Mouse (Mus musculus) neural tube, embryonic 11.5 days (tissue): Measurements from ENCODE around the gene Faim2. TPM values are rescaled to one million over a fixed set of nuclear protein-coding genes. Genes with fewer than 3 reads are reported as not detected.

ENCODE experiments used
- ATAC-seq: fragments of 200-750 bp; cut with Nextera tagmentation; 2 replicates; pipeline ENCODE4 v1.8.0; 2017; ENCODE audit warnings: moderate number of reproducible peaks, mild to moderate bottlenecking, moderate TSS enrichment, moderate library complexity; ENCODE audit not compliant: insufficient read depth, low FRiP score, low TSS enrichment
- DNase-seq: peaks from one replicate; pipeline ENCODE4 v3.0.0-alpha.2; 2015; ENCODE audit warnings: low spot score
- H3K27ac ChIP-seq: fragments of 300-500 bp; sonication (generic); 2 replicates; pipeline ENCODE4 v1.5.1; 2014; ENCODE audit warnings: low read depth, mild to moderate bottlenecking, low read length
- H3K27me3 ChIP-seq: fragments of 300-500 bp; sonication (generic); 2 replicates; pipeline ENCODE4 v1.6.1; 2014; ENCODE audit warnings: mild to moderate bottlenecking, low read length, mixed read lengths; ENCODE audit not compliant: control insufficient read depth, insufficient read depth
- H3K36me3 ChIP-seq: fragments of 300-500 bp; sonication (generic); 2 replicates; pipeline ENCODE4 v1.6.1; 2014; ENCODE audit warnings: mild to moderate bottlenecking, low read length, moderate library complexity, mixed read lengths; ENCODE audit not compliant: control insufficient read depth, insufficient read depth
- H3K4me1 ChIP-seq: fragments of 300-500 bp; sonication (generic); 2 replicates; pipeline ENCODE4 v1.6.1; 2014; ENCODE audit warnings: low read length, mixed read lengths; ENCODE audit not compliant: control insufficient read depth, insufficient read depth
- H3K4me2 ChIP-seq: fragments of 300-500 bp; sonication (generic); 2 replicates; pipeline ENCODE4 v1.6.1; 2014; ENCODE audit warnings: low read depth, mild to moderate bottlenecking, moderate library complexity
- H3K4me3 ChIP-seq: fragments of 300-500 bp; sonication (generic); 2 replicates; pipeline ENCODE4 v1.5.1; 2014; ENCODE audit warnings: low read depth, low read length
- H3K9ac ChIP-seq: fragments of 300-500 bp; sonication (generic); 2 replicates; pipeline ENCODE4 v1.6.1; 2014; ENCODE audit warnings: mild to moderate bottlenecking, low read length
- H3K9me3 ChIP-seq: fragments of 300-500 bp; sonication (generic); 2 replicates; pipeline ENCODE4 v1.6.1; 2016; ENCODE audit warnings: low read length; ENCODE audit not compliant: control insufficient read depth
- WGBS: fragments of 180-500 bp; shearing (Covaris S2); extraction: QIAGEN DNeasy Blood & Tissue Kit; methylation state at CpG from one replicate; pipeline ENCODE4 v1.1.7; 2014; 5-methylcytosine and 5-hydroxymethylcytosine counted together
- polyA plus RNA-seq: library from polyadenylated mRNA; unstranded; fragments of >200 nt; fragmentation: Nextera tagmentation; extraction: Ambion mirVana; gene quantifications from 2 replicates; pipeline ENCODE4 v1.2.1, GENCODE M21; 2014

Faim2 gene
- polyA plus RNA-seq, 1 experiment from 2014 or later, result 2.3 TPM

- Histone ChIP-seq H3K27me3 (no peaks in the 10 kb centered on the region), H3K4me1 (no peaks in the 10 kb centered on the region), H3K36me3 (no peaks in the 10 kb centered on the region), H3K27ac (no peak overlapping the region), H3K9ac (no peak overlapping the region), H3K4me3 (no peak overlapping the region), H3K4me2 (no peak overlapping the region), H3K9me3 (no peaks in the 10 kb centered on the region)
- DNase-seq (no peak), ATAC-seq (no peak)
- WGBS, result 62% methylated on average over 7 of the region's 7 CpGs
Measured at GRCm38 (mm10) chr15:99517715-99518114, 10.2 kb downstream of the Faim2 start.

GRCm38 (mm10) chr15:99516715-99517114, 11.2 kb downstream of the Faim2 start:
- H3K4me2 ChIP-seq, result no peak overlapping the region
- H3K4me1 ChIP-seq, result no peaks in the 10 kb centered on the region
- H3K9ac ChIP-seq, result no peak overlapping the region
- ATAC-seq (no peak), DNase-seq (no peak)
- H3K36me3 ChIP-seq, result no peaks in the 10 kb centered on the region
- no peaks in the 10 kb centered on the region for H3K27me3 ChIP-seq
- H3K9me3 ChIP-seq, result no peaks in the 10 kb centered on the region
- H3K27ac ChIP-seq, result no peak overlapping the region
- H3K4me3 ChIP-seq, result no peak overlapping the region
- 52% methylated on average over 8 of the region's 8 CpGs for WGBS

- H3K9me3 ChIP-seq, result no peaks in the 10 kb centered on the region
- no peak for DNase-seq
- H3K4me3 ChIP-seq, result no peak overlapping the region
- WGBS, result 85% methylated on average over 15 of the region's 15 CpGs
- no peaks in the 10 kb centered on the region for H3K4me1 ChIP-seq
- H3K9ac ChIP-seq, result no peak overlapping the region
- H3K36me3 ChIP-seq, result no peaks in the 10 kb centered on the region
- no peak overlapping the region for H3K27ac ChIP-seq
- no peak overlapping the region for H3K4me2 ChIP-seq
- no peak for ATAC-seq
- no peaks in the 10 kb centered on the region for H3K27me3 ChIP-seq
Measured at GRCm38 (mm10) chr15:99511797-99512525, 16.0 kb downstream of the Faim2 start.

- H3K27me3 ChIP-seq, result no peaks in the 10 kb centered on the region
- no peak overlapping the region for H3K4me3 ChIP-seq
- H3K4me1 ChIP-seq, result no peaks in the 10 kb centered on the region
- no peaks in the 10 kb centered on the region for H3K9me3 ChIP-seq
- DNase-seq, result no peak
- H3K36me3 ChIP-seq, result no peaks in the 10 kb centered on the region
- no peak overlapping the region for H3K27ac ChIP-seq
- no peak for ATAC-seq
- no peak overlapping the region for H3K4me2 ChIP-seq
- 83% methylated on average over 3 of the region's 3 CpGs for WGBS
- H3K9ac ChIP-seq, result no peak overlapping the region
Measured at GRCm38 (mm10) chr15:99510621-99511020, 17.3 kb downstream of the Faim2 start.

GRCm38 (mm10) chr15:99509840-99510239, 18.1 kb downstream of the Faim2 start:
- no peaks in the 10 kb centered on the region for H3K9me3 ChIP-seq
- H3K4me3 ChIP-seq, result no peak overlapping the region
- no peak for DNase-seq
- no peaks in the 10 kb centered on the region for H3K36me3 ChIP-seq
- peaks cover 3% of the 10 kb centered on the region; the same call in 1 of the 2 replicates for H3K4me1 ChIP-seq
- no peak for ATAC-seq
- WGBS, result 91% methylated on average over 7 of the region's 7 CpGs
- no peaks in the 10 kb centered on the region for H3K27me3 ChIP-seq
- H3K4me2 ChIP-seq, result no peak overlapping the region
- H3K27ac ChIP-seq, result no peak overlapping the region
- no peak overlapping the region for H3K9ac ChIP-seq

- no peak for ATAC-seq
- H3K27ac ChIP-seq, result no peak overlapping the region
- no peak overlapping the region for H3K9ac ChIP-seq
- no peak for DNase-seq
- 82% methylated on average over 15 of the region's 15 CpGs for WGBS
- no peak overlapping the region for H3K4me2 ChIP-seq
- peaks cover 3% of the 10 kb centered on the region; the same call in 1 of the 2 replicates for H3K4me1 ChIP-seq
- no peak overlapping the region for H3K4me3 ChIP-seq
- no peaks in the 10 kb centered on the region for H3K9me3 ChIP-seq
- H3K36me3 ChIP-seq, result no peaks in the 10 kb centered on the region
- H3K27me3 ChIP-seq, result no peaks in the 10 kb centered on the region
Measured at GRCm38 (mm10) chr15:99505324-99506095, 22.5 kb downstream of the Faim2 start.

- WGBS, result 85% methylated on average over 5 of the region's 5 CpGs
- Histone ChIP-seq H3K4me2 (no peak overlapping the region), H3K4me3 (no peak overlapping the region), H3K36me3 (no peaks in the 10 kb centered on the region), H3K4me1 (peaks cover 3% of the 10 kb centered on the region; the same call in 1 of the 2 replicates), H3K27me3 (no peaks in the 10 kb centered on the region), H3K9ac (no peak overlapping the region), H3K27ac (no peak overlapping the region), H3K9me3 (no peaks in the 10 kb centered on the region)
- DNase-seq, result no peak
- no peak for ATAC-seq
Measured at GRCm38 (mm10) chr15:99503256-99503655, 24.7 kb downstream of the Faim2 start.

- no peak overlapping the region for H3K4me3 ChIP-seq
- ATAC-seq (peak; percentile 31; the same call in 1 of the 2 replicates), DNase-seq (peak; percentile 39)
- H3K36me3 ChIP-seq, result no peaks in the 10 kb centered on the region
- H3K27me3 ChIP-seq, result no peaks in the 10 kb centered on the region
- H3K9ac ChIP-seq, result no peak overlapping the region
- WGBS, result 50% methylated on average over 12 of the region's 12 CpGs
- no peaks in the 10 kb centered on the region for H3K9me3 ChIP-seq
- no peak overlapping the region for H3K4me2 ChIP-seq
- H3K27ac ChIP-seq, result peak overlapping the region; percentile 70
- H3K4me1 ChIP-seq, result peaks cover 3% of the 10 kb centered on the region; the same call in 1 of the 2 replicates
Measured at GRCm38 (mm10) chr15:99502311-99502831, 25.6 kb downstream of the Faim2 start.
